Mouse (Mus musculus) heart, adult 9 months (tissue): ENCODE measurements around the gene Isy1.

Experiments used
- DNase-seq, 2 experiments: peaks; one replicate each; pipeline ENCODE4 v3.0.0; 2022; ENCODE audit warnings: low spot score in 2 of 2

Gene Isy1

DNA sequence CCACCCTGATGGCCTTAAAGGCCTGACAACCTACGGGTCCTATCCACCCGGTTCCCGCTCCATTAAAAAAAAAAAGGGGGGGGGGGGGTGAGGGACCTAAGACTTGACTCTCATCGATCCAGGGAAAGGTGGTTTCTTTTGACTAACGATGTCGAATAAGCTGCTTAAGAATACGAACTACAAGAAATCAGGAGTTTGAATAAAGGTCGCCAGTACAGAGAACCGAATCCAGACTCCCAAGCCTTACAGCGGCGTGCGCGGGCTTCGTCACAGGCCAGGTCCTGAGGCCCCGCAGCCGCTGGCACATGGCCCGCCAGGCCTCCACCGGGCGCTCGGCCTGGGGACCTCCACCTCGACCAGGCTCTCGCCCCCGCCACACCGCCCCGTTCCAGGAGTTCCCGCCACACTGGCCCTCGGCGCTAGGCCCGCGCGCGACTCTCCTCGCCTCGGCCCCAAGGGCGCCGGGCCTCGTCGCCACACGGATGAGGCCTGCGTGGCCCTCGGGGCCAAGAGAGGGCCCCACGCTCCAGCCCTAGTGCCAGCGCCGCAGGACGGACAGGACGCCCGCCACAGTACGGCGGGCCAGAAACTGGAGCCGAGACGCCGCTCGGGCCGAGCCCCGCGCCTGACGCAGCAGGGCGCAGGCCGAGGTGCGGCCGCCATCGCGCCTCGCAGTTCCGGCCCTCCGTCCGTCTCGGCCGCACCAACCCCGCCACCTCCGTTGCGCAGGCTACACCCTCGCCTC, 11.7 kb upstream of the Isy1 start:
- DNase-seq, result peak; percentile 18 to 61

DNA sequence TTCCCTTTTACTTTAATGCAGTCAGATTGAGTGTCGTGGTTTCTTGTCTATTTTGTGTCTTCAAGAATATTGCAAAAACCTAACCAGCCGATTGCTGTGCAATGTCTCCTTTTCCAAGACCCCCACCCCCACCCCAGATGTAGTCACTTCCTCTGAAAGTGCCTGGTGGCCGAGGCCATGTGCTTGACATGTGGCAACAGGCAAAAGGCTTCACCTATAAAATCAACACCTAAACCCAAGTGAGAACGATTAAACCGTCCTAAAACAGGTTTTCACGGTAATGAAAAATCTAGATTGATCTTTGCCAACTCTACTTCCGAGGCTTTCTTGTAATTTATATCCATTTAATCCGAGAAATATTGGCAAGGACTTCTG, 11.2 kb upstream of the Isy1 start:
- no peak for DNase-seq

DNA sequence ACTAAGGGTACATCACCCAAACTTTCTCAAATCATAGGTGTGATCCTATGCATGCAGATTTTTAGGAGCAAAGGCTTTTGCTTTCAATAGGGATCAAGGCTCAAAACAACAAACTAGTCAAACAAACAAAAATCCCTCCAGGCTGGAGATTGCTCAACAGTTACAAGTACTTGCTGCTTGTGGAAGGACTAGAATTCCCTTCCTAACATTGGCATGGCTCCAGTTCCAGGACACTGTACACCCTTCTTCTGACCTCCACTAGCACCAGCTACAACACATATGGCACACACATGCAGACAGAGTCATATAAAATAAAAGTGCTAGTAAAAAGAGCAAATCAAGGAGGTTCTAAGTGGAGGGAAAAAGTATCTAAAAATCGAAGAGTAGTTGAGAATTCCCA, 8.2 kb upstream of the Isy1 start:
- no peak for DNase-seq

DNA sequence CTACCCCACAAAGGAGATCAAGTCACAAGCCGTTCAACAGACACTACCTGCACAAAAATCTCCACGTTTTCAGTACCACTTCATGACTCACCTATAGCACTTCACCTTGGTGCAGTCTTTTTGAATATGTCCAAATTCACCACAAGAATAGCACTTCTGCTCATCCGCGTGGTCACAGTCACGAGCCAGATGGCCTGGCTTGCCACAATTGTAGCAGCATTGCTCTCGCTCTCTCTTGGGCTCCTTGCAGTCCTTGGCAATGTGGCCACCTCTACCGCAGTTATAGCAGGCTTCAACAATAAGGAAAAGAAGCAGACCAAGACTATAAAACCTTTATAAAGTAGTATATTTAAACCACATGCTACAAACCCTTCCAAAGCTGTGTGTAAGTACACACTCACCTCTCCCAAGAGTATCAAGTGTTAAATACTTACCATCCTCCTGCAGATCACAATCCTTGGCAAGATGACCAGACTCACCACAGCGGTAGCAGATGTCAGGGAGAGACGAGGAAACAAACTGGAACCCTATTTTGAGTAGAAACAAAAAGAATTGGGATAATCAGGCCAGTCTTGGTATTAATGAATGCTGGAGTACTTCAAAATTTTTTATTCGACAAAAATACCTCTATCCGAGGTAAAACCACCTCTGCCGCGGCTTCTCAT, 6.6 kb upstream of the Isy1 start:
- no peak for DNase-seq

DNA sequence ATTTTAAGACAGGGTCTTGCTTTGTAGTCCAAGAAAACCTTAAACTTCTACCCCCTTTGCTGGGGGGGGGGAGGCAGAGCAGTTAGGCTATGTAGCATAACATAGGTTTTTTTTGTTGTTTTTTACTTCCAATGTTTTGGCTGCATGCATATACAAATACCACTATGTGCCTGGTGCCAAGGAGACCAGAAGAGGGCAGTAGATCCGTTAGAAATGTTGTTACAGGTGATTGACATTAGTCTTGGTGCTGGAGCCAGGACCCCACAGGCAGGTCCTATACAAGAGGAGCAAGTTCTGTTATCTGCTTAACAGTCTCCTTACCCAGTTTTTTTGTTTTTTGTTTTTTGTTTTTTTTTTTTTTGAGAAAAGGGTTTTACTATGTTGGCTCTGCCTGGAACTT, 3.7 kb upstream of the Isy1 start:
- DNase-seq, result no peak

DNA sequence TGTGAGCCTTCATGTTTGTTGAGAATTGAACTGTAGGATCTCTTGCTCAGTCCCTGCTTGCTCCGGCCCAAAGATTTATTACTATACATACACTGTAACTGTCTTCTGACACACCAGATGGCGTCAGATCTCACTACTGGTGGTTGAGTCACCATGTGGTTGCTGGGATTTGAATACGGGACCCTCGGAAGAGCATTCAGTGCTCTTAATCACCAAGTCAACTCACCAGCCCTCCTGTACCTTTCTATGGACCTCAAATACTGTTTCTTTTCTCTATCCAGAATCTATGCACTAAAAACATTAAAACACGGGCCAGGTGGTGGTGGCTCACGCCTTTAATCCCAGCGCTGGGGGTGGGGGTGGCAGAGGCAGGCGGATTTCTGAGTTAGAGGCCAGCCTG, 3.0 kb upstream of the Isy1 start:
- DNase-seq, result no peak

DNA sequence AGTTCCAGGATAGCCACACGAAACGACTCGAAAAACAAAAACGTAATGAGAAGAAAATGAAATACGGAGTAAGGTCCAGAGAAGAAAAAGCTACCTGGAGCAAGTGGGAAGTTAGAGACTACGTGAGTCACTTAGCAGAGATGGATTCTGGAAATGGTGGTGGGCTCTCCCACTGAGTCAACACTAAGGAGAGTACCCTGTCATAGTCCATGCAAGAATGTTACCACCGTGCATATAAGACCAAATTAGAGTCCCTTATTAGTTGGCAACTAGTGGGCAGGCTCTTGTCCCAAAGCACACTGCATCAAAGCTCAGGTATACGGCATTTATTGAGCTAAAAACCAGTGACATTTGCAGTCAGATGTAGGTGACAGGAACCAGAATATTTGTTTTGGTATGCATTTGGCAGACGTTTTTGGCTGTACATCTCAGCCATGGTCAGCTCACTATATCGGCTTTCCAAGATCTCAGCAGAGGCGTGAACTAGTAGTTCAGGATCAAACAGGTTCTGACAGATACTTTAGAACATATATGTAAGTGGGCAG, 1.3 kb upstream of the Isy1 start:
- no peak for DNase-seq

DNA sequence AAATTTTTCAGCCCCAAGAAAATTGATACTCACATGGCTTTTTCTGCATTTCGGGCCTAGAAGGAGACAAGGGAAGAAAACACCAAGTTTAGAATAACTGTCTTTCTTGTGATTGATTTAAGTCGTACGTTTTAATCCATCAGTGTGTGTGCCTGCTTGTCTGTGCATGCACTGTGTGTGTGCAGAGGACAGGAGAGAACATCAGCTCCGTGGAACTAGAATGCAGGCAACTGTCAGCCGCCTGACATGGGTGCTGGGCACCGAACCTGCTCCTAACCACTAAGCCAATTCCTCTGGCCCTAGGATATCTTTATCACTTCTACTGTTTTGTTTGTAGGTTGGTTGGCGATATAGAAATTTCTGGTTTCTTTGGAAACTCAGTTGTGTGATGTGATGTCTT, 2.9 kb downstream of the Isy1 start, which contains the start of gene Gm45140:
Gm45140 (minus strand) TSS at position 101 of the 400 bp plus-strand sequence.
- DNase-seq, result no peak

DNA sequence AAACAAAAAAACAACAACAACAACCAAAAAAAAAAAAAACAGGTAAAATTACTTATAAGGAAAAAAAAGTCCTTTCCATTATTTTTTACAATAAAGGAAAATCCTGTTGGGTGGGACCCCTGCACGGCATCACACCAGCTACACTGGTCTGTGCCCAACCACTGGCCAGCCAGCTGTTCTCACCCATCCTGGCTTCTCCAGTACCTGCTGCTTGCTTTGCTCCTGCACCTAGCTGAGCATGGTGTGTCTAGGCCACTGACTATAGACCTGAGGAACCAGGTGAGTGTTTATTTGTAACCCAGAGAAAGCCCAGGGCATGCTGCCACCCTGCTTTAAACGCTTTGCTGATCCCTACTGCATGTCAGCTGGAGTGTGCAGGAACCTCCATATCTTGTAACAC, 18.2 kb downstream of the Isy1 start:
- no peak for DNase-seq

DNA sequence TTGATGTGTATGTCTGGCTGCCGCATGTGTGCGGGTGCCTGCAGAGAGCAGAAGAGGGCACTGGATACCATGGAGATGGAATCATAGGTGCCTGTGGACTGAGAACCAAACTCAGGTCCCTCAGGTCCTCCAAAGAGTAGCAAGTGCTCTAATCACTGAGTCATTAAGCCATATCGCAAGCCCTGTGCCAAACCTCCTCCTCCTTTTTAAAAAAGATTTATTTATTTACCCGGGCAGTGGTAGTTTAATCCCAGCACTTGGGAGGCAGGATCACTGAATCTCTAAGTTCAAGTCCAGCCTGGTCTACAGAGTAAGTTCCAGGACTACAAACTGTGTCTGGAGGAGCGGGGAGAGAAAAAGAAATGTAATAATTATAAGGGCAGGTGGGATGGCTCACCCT, 24.1 kb downstream of the Isy1 start:
- no peak for DNase-seq

DNA sequence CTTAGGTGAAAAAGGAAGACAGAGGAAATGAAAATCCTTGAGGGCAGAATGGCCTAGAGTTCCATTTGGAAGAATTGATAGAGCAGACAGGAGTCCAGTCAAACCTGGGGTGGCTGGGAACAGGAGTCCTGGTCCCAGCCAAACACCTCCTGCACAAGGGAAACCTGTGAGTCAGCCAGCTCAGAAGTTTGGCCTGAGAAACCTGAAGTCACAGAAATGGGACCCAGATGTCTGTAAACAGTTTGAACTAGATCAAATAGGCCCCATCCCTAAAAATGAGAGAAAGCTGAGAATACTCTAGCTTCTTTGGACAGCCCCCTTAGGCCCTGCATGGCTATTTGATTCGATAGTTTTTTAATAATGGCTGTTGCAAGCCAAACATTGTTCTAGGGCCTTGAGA, 25.9 kb downstream of the Isy1 start:
- no peak for DNase-seq

DNA sequence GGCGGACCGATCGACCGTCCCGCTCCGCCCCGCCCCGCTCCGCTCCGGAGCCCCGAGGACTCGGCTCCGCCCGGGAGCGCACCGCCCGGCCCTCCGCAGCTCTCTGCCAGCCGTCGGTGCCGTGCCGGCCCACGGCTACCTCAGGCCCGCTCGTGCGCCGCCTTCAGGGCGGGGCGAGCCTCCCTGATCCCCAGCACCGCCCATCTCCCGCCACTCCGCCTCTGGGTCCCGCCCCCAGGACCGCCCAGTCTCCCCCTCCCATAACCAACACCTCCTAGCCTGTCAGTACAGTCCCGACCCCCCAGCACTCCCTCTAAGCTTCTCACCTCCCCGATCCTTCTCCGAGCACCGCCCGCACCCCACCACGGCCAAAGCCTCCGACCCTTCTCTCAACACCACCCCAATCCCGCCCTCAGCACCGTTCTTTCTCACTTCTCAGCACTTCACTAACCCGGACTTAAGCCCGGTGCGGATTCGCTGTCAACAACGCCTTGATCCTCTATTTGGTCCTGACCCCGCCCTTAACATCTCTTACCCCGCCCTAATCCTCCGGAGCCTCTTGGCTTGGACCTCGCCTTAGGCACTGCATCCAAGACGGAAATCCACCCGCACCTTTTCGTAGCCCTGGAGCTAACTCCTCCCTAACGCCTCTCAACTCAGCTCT, 26.8 kb downstream of the Isy1 start, which contains the start of gene Rab43:
Rab43 (minus strand) TSS at position 490 of the 664 bp plus-strand sequence.
- peak; percentile 94 to 95 for DNase-seq

DNA sequence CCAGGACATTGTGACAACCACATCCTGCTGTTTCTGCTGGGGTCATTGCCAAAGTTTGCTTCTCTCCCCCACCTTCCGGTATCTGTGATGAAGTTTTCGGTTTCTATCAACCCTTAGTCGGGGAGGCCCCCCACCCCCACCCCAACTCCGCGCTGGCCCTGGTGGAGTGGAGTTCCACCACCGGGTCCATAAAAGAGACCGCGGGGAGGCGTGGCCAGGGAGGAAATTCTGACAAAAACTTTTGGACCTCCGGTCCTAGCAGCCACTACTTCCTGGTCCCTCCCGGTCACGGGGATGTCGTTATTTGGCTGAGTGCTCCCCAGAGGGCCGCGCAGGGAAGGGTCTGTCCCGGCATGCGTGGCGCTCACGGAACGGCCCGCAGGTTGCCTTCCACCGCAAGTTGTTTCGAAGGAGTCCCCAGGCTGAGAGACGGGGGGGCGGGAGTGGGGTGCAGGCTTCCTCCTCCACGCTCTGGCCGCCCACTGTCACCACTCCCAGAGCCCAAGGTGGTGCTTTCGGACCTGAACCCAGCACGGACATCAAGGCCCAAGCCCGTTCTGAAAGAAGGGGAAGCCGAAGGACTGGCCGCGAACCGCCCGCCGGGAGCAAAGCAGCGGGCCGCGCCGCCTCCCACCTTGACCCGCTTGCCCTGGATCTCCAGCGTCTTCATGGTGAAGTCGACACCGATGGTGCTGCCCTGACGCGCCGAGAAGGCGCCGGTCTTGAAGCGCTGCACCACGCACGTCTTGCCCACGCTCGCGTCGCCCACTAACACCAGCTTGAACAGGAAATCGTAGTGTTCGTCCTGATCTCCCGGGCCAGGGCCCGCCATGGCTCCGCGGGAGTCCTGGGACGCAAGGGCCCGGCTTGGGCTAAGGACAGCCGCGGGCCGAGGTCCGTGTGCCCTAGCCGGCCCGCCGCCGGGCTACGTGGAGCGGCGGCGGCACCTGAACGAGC, 27.6 kb downstream of the Isy1 start:
- DNase-seq, result peak; percentile 79 to 87

DNA sequence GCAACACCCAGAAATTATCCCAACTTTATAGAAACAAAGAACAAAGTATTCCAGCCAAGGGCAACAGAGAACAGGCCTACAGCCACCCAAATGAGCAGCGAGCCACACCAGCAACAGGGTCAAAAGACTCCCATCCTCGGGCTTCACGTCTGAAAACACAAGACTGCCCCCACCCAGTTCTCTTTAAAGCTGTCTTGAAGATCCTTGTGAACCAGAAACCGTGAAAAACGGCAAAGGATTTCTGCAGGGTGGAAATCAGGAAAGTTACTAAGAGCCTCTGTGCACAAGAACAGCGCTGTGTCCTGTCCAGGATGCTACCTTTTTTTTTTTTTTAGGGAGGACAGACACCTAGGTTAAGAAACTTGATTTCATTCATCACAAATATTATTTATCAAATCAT, 28.3 kb downstream of the Isy1 start:
- DNase-seq, result no peak

DNA sequence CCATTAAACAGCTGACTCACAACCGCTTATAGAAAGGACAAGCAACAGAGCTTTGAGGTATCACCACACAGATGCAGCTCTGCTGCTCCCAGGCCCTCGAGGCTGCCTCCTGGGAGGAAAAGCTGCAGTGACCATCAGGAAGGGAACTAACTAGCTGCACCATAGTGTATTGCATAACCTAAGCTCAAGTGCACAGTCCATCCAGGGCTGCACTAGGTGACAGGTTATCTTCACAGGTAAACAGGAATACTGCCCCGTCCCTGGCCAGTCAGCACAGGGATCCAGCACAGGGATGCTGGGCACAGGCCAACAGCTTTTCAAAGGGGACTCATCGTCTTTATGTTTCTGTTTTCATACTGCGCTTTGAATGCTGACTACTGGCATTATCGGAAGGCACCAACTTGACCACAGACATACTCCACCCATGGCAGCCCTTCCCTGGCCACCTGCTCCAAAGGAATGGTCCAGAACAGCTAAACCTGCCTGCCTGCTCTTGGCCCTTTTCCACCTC, 28.9 kb downstream of the Isy1 start:
- no peak for DNase-seq

DNA sequence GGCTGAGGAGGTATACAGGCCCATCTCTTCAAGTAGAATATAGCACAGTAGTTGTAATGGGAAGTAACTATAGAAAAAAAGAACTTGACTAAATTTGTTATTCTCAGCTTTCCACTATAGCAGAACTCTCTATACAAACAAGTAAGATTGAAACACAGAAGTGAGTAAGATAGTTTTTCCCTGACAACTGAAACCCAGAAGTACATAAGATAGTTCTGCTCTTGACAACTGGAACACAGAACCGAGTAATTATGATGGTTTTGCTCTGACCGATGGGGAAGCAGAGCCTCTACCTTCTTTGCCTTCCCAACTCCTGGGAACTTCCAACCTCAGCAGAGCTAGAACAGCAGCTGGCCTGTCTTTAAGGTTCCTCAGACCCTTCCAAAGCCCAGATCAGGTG, 29.5 kb downstream of the Isy1 start:
- DNase-seq, result no peak

DNA sequence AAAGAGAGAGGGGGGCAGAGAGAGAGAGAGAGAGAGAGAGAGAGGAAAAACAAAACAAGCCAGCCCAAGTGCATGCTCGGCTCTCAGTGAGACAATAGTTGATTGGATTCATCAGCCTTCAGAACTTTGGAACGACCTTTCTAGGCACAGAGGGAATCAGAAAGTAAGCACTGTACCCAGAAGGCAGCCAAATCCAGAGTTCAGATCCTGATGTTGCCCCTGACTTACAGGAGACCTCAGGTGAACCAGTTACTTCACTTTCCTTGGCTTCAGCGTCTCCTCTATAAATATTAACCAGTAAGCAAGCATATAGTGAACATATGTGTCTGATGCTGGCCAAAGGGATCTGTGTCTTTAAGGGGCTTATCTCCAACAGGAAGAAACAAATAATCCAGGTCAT, 30.1 kb downstream of the Isy1 start:
- no peak for DNase-seq

DNA sequence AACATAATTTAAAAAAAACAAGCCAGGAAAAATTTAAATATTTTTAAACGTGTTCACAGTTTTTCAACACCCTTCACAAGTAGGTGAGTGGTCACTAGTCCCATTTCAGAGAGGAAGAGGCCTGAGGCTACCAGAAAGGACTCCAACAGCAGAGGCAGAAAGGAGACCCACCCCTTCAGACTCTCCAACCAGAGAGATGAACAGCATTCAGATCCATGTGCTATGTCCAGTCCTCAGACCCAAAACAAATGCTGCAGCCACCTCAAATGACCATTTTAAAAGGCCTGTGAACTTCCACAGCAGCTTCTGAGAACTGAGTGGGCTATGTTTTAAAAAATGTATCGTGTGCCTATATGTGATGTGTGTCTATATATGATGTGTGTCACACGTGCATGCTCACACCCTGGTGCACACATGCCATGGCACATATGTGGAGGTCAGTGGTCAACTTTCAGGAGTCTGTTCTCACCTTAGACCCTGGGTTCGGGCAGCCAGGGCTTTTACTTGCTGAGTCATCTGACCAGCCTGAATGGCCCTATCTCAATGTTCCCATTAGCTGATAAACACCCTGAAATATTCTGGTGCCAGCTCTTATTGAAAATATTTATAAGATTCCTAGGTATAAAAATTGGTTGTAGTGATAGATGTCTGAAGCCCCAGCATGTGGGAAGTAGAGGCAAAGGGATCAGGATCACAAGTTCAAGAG, 30.7 kb downstream of the Isy1 start:
- no peak for DNase-seq

DNA sequence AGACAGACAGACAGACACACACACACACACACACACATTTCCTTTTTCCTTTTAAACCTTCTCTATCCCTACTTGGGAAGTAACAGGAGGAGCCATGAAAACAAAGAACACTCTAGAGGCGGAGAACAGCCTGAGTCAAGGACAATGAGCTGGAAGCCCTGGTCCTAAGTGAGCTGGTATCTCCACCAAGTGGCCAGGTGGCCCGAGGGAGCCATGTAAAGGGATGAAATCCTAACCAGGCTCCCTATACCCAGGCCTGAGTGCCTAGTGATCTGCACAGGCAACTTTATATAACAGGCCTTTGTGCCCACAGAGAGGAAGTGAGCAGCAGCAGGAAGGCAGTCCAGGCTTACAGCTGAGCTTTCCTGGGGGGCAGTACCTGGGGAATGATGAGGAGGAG, 31.7 kb downstream of the Isy1 start:
- no peak for DNase-seq

DNA sequence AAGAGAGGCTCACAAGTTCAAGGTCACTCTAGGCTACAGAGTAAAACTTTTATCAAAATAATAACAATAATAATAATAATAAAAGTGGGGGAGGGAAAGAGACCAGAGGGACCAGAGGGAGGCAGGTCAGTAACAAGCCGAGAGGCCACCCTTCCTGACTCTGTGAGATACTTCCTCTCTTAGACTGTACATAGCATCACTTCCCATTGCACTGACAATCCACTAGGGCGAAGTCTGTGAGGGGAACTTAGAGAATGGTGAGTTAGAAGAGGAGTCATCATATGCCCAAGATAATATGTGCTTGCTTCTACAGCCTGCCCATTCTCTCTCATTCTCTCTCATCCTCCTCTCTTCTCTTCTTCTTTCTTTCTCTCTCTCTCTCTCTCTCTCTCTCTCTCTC, 32.6 kb downstream of the Isy1 start:
- DNase-seq, result peak in 1 of 2 experiments; percentile 41

DNA sequence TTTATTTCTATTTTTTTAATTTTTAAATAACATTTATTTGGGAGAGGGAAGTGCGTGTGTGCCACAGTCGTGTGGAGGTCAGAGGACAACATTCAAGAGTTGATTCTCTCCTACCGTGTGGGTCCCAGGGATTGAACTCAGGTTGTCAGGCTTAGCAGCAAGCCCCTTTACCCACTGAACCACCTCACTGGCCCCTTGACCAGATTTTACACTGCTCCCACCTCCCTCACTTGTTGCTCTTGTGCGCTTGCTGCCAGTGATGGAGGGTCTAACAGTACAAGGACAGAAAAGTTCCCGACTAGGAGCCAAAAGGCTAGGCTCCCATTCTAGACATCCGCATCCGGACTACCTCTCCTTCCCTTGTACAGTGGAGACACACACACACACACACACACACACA, 33.1 kb downstream of the Isy1 start:
- DNase-seq, result no peak
